Mouse (Mus musculus): ENCODE data around the gene Pla2g4e.
A peak's percentile ranks its signal among the peaks of the same experiment; 100 is the strongest.
"Not testable (repeated sequence)": the region's sequence is repeated elsewhere in the genome, so short reads cannot be mapped to it uniquely, and the experiment has no call there.

The Pla2g4e gene

GRCm38 (mm10) chr2:120244679-120245420, at the start of gene Pla2g4e:
TSS of gene Pla2g4e (minus strand) at chr2:120245335.
- no peak for DNase-seq (ENCODE audit: extremely low read depth, low read depth)

- no peak for DNase-seq (ENCODE audit: extremely low read depth, low read depth)
These were observed 46.4 kb upstream of the Pla2g4e start for GRCm38 (mm10) chr2:120291471-120292078.

GRCm38 (mm10) chr2:120288995-120289394, 43.9 kb upstream of the Pla2g4e start, which contains the start of gene Pla2g4d:
TSS of gene Pla2g4d (minus strand) at chr2:120289197.
- no peak for DNase-seq (ENCODE audit: extremely low read depth, low read depth)

- DNase-seq (ENCODE audit: extremely low read depth, low read depth), result no peak
These were observed 43.3 kb upstream of the Pla2g4e start for GRCm38 (mm10) chr2:120288401-120288800.

GRCm38 (mm10) chr2:120285639-120286038, 40.5 kb upstream of the Pla2g4e start:
- no peak for DNase-seq (ENCODE audit: extremely low read depth, low read depth)

GRCm38 (mm10) chr2:120284705-120285104, 39.6 kb upstream of the Pla2g4e start:
- no peak for DNase-seq (ENCODE audit: extremely low read depth, low read depth)

GRCm38 (mm10) chr2:120284094-120284493, 39.0 kb upstream of the Pla2g4e start:
- DNase-seq (ENCODE audit: extremely low read depth, low read depth), result no peak

GRCm38 (mm10) chr2:120283550-120283949, 38.4 kb upstream of the Pla2g4e start:
- no peak for DNase-seq (ENCODE audit: extremely low read depth, low read depth)

GRCm38 (mm10) chr2:120281221-120281620, 36.1 kb upstream of the Pla2g4e start:
- no peak for DNase-seq (ENCODE audit: extremely low read depth, low read depth)

- DNase-seq (ENCODE audit: extremely low read depth, low read depth), result peak; percentile 27
These were observed 34.8 kb upstream of the Pla2g4e start for GRCm38 (mm10) chr2:120279961-120280360.

GRCm38 (mm10) chr2:120276951-120277350, 31.8 kb upstream of the Pla2g4e start:
- no peak for DNase-seq (ENCODE audit: extremely low read depth, low read depth)

GRCm38 (mm10) chr2:120268635-120269034, 23.5 kb upstream of the Pla2g4e start:
- DNase-seq (ENCODE audit: extremely low read depth, low read depth), result peak; percentile 19

- DNase-seq (ENCODE audit: extremely low read depth, low read depth), result no peak
These were observed 20.4 kb upstream of the Pla2g4e start for GRCm38 (mm10) chr2:120265523-120265922.

- no peak for DNase-seq (ENCODE audit: extremely low read depth, low read depth)
These were observed 19.7 kb upstream of the Pla2g4e start for GRCm38 (mm10) chr2:120264858-120265257.

GRCm38 (mm10) chr2:120262876-120263275, 17.7 kb upstream of the Pla2g4e start:
- DNase-seq (ENCODE audit: extremely low read depth, low read depth), result no peak

- no peak for DNase-seq (ENCODE audit: extremely low read depth, low read depth)
These were observed 16.2 kb upstream of the Pla2g4e start for GRCm38 (mm10) chr2:120261346-120261745.

- no peak for DNase-seq (ENCODE audit: extremely low read depth, low read depth)
These were observed 11.1 kb upstream of the Pla2g4e start for GRCm38 (mm10) chr2:120256259-120256658.

GRCm38 (mm10) chr2:120252644-120253043, 7.5 kb upstream of the Pla2g4e start:
- no peak for DNase-seq (ENCODE audit: extremely low read depth, low read depth)

GRCm38 (mm10) chr2:120245421-120246016, 384 bp upstream of the Pla2g4e start:
- DNase-seq (ENCODE audit: extremely low read depth, low read depth), result no peak

- DNase-seq (ENCODE audit: extremely low read depth, low read depth), result no peak
These were observed 1.1 kb downstream of the Pla2g4e start for GRCm38 (mm10) chr2:120243995-120244394.

- DNase-seq (ENCODE audit: extremely low read depth, low read depth), result no peak
These were observed 2.2 kb downstream of the Pla2g4e start for GRCm38 (mm10) chr2:120242791-120243467.

GRCm38 (mm10) chr2:120238733-120239132, 6.4 kb downstream of the Pla2g4e start:
- not testable (repeated sequence) for DNase-seq (ENCODE audit: extremely low read depth, low read depth)
